Mouse (Mus musculus): Measurements from ENCODE around the gene Ghrl. TPM values are rescaled to one million over a fixed set of nuclear protein-coding genes. Genes with fewer than 3 reads are reported as not detected.

Ghrl gene
- total RNA-seq, 2 experiments from 2014 or later, result not detected

GRCm38 (mm10) chr6:113668287-113669154 lies 51.2 kb downstream of the Ghrl start:
- DNase-seq (ENCODE audit: low spot score), result peak; percentile 26

DNA sequence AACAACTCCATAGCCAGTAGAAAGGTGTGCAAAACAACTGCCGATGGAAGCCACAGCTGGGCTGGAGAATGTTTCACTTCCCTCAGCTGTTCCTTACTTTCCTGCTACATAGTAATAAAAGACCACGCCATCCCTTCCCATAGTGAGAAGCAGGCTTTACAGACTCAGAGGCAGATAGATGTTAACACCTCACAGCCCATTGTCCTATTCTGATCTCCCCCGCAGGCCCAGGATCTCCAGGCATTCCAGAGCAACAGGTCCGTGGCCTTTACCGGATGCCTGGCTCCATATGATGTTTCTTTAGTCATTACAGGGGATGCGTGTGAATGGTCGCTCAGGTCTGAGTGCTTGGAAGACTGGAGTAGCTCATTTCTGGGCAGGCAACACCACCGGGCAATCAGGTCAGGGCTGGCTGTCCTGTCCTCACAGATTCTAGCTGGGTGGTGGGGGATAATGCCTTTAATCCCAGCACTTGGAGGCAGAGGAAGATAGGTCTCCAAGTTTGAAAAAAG lies 52.0 kb downstream of the Ghrl start:
- DNase-seq (ENCODE audit: low spot score), result no peak

Small RNA genes lying within 50 kb of the gene (microRNA-seq; reads per million reads assigned to microRNA genes)
- gene Mir7042, result not detected

Other genes starting within 250 kb of the Ghrl start
- 1 to 10 TPM; 3.8 to 4.9 TPM for gene Il17rc, start 248.5 kb downstream of the Ghrl start, total RNA-seq (2021)
- gene Creld1, start 236.6 kb downstream of the Ghrl start, total RNA-seq (2021), result 10 to 100 TPM; 42.1 to 45.1 TPM
- under 1 TPM in 1 of 2 experiments, not detected in 1; 0.07 TPM for gene Prrt3, start 217.9 kb downstream of the Ghrl start, total RNA-seq (2021)
- gene Emc3, start 188.2 kb downstream of the Ghrl start, total RNA-seq (2021), result 10 to 100 TPM; 53.8 to 59.1 TPM
- gene Fancd2, start 188.2 kb downstream of the Ghrl start, total RNA-seq (2021), result under 1 TPM; 0.09 to 0.32 TPM
- not detected for gene Fancd2os, start 119.2 kb downstream of the Ghrl start, total RNA-seq (2021)
- 10 to 100 TPM; 40.7 to 41.1 TPM for gene Brk1, start 115.1 kb downstream of the Ghrl start, total RNA-seq (2021)
- 1 to 10 TPM; 4.2 to 5.0 TPM for gene Vhl, start 95.9 kb downstream of the Ghrl start, total RNA-seq (2021)
- gene Irak2, start 81.4 kb downstream of the Ghrl start, total RNA-seq (2021), result 1 to 10 TPM; 4.6 to 9.0 TPM
- gene Tatdn2, start 22.8 kb downstream of the Ghrl start, total RNA-seq (2021), result 10 to 100 TPM; 38.0 to 47.5 TPM
- 10 to 100 TPM; 64.7 to 66.4 TPM for gene Sec13, start 20.9 kb upstream of the Ghrl start, total RNA-seq (2021)

Measured in gastrocnemius, adult 18-20 months (tissue).